Mouse (Mus musculus) MN1 (cell line): ENCODE results near the gene Tmem238.

Experiments used
- DNase-seq: peaks from one replicate; pipeline ENCODE4 v3.0.0-alpha.2; 2016; ENCODE audit warnings: low spot score

Gene Tmem238

DNA sequence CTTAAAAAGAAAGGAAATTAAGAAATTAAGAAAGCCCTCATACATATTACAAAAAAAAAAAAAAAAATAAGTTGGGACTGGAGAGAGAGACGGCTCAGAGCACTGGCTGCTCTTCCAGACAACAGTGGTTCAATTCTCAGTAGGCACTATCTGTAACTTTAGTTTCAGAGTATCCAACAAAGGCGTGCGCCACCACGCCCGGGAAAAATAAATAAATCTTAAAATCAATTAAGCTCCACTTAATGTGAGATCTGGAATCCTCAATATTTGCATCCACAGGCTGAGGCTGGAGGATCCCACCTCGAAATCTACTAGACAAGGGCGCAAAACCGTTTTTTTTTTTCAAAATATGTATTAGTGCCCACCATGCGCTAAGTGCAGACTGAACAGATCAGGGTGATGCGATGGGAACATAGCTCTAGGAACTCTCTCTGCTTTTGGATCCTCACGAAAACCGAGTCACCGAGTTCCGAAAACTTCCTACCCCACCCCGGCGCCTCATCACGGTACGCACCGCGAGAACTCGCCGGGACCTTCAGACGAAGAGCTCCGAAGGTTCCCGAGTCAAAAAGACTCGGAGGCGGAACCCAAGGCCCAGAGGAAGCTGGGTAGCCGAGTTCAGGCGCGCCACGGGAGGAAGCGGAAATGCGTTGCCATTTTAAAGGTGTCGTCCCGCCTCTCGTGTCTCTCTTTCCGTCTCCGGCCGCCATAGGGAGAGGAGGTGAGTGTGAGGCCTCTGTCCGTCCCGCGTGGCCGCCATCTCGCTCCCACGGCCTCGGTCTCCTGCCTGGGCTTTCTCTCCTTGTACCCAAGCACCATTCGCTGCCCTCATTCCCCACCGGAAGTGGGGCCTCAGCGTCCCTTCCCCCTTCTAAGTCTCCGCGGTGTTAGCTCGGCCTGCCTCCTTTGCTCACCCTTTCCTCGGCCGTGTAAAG lies 3.1 kb upstream of the Tmem238 start, which contains the start of gene Rpl28:
Rpl28 (plus strand) TSS at position 597 of the 935 bp plus-strand sequence.
- DNase-seq = peak; percentile 97

- peak; percentile 74 for DNase-seq
Measured at GRCm38 (mm10) chr7:4788499-4789435, 689 bp downstream of the Tmem238 start.

DNA sequence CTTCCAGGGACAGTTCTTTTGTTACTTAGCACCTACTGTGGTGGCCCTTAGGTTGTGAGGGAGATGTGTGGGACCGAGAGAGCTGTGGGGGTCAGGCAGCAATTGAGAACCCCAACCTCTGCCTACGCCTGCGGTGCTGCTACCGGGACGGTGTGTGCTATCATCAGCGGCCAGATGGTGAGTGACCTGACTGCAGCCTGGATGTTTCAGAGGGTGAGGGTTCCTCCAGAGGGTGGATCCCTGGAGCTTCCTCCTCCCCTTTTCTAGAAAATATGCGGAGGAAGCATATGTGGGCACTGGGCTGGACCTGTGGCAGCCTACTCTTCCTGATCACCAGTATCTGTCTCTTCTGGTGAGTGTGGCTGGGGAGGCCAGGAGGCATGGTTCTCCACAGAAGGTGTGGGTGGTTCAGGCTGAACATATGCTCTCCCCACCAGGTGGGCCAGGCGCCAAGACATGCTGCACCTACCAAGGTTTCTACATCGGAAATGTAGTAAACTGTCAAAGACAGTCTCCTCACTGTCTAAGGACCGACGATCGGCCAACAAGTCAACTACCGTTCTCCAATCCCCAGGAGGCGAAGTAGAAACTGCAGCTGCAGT lies 5.7 kb downstream of the Tmem238 start:
- DNase-seq = no peak

DNA sequence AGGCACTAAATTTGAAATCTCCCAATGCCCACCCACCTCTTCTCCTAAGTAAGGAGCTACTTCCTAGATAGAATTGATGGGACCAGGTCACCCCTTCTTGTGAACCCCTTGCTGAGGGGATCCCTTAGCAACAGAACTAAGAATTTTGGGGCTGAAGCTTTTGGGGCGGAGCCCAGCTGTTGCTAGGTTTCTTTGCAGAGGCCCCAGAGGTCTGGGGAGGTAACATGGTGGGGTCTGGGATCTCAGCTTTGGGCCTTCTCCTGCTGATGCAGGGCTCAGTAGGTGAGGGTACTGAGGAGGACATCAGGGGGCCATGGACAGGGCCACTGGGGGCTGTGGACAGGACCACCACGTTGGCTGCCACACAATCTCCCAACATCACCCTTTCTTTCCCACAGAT lies 6.7 kb downstream of the Tmem238 start, which contains the start of the genes Il11 and Tmem190:
Il11 (minus strand) TSS at position 101 of the 400 bp plus-strand sequence.
Tmem190 (plus strand) TSS at position 179 of the 400 bp plus-strand sequence.
- DNase-seq = no peak

- DNase-seq = no peak
Measured at GRCm38 (mm10) chr7:4782130-4782529, 7.3 kb downstream of the Tmem238 start.

- DNase-seq = no peak
Measured at GRCm38 (mm10) chr7:4779921-4780320, 9.5 kb downstream of the Tmem238 start.

DNA sequence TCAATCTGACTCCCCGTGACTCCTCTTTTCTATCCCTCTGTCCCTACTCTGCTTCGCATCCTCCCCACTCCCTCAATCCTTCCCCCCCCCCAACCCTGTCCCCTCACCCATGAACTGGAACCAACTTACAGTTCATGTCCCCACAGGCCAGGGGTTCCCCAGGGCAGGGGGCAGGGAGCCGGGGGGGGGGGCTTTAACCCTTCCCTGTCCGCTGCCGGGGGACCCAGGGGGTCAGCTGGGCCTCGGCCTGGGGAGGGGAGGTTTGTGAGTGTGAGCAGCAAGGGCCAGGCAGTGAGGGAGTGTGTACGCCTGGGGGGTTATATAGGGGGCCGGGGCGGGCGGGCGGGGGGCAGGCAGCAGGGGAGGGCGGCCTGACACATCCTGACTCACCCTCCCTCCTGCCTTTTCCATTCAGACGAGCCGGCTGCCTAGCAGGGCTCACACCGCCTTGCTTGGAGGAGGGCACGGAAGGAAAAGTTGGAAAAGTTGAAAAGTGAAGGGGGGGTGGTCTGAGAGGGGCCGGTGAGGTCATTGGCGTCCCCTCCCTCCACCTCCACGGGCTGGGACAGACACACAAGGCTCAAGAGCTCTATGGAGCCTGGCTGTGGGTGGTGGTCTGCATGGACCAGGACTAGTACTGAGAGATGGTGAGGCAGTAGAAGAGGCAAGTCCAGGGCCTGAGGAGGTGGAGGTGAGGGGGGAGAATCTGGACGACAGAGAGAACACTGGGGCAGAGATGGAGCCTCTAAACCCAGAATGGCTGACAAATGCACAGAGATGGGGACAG lies 11.4 kb downstream of the Tmem238 start:
- DNase-seq = no peak

DNA sequence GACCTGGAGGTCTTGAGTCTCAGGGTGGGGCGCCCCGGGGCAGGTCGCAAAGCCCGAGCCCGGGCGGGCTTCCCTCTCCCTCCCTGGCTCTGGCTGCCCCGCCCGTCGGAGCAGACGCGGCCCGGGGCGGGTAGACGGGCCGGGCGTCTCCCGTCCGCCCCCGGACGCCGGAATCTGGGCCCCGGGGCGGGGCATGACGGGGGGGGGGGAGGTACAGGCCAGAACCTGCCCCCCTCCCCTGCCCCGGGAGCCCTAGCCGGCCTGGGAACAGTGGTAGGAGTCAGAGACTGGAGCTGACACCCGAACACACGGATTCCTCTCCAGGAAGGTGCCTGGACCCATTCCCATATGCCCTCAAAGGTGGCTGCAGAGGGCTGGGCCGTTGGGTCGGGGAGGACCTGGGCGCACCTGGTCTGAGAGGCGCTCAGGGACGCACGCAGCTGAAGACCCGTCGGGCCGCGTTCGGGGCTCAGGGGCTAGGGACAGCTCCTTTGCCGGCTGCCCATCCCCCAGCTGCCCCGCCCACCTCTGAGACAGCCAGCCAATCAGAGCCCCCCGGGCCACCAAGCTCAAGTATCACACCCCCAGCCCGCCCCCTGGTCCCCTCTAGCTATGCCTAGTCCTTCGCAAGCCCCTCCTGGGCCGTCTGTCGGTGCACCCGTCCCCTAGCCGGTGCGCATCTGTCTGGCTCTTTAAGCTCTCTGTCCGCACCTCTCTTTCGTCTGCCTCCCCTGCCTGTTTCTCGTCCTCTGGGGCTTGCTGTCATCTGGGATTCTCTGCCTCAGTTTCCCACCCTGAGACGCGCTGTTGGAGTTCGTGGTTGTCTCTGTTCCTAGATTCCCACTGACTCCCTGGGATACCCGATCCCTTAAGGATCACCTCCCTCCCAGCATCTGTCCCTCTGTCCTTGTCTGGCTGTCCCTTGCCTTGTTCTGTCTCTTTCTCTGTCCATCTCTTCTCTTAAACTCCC lies 12.3 kb downstream of the Tmem238 start:
- DNase-seq = peak; percentile 38

- no peak for DNase-seq
Measured at GRCm38 (mm10) chr7:4776131-4776530, 13.3 kb downstream of the Tmem238 start.

GRCm38 (mm10) chr7:4771202-4771601 lies 18.3 kb downstream of the Tmem238 start, which contains the start of gene Fam71e2:
Gene Fam71e2, minus strand, starts transcription at chr7:4771302.
- no peak for DNase-seq

GRCm38 (mm10) chr7:4764946-4765710 lies 24.3 kb downstream of the Tmem238 start:
- DNase-seq = no peak

GRCm38 (mm10) chr7:4759670-4760069 lies 29.8 kb downstream of the Tmem238 start:
- DNase-seq = no peak

DNA sequence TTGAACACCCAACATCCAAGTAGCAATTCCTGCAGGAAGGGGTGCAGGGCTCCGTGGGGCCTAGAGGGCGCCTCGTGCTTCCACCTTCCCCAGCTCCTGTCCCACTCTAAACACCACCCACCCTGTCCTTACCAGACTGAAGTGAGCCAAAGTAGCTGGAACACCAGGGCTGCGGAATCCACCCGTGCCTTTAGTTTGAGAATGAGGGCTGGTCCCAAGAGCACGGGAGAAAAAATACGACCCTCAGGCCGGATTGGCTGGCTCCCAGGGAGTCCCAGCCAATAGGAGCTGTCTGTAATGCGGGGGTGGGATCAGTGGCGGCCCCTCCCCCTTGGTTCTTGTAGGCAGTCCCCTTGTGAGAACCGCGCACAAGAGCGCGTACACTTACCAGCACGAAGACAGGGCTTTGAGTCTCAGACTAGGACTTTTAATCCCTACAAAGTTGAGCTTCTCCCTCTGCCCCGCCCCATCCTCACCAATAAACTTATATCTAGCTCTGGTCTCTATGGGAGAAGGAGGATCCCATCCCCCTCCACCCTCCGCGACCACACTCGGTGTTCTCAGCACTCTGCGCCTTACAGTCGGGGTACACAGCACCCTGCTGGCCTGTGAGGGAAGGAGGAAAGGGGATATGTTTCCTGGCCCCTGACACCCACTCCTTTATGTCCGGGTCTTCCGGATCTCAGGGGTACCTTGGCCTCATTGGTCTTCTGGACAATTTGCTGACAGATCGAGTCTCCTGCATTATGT lies 36.5 kb downstream of the Tmem238 start, which contains the start of gene Cox6b2:
Cox6b2 (minus strand) TSS at position 274 of the 750 bp plus-strand sequence.
- DNase-seq = no peak

DNA sequence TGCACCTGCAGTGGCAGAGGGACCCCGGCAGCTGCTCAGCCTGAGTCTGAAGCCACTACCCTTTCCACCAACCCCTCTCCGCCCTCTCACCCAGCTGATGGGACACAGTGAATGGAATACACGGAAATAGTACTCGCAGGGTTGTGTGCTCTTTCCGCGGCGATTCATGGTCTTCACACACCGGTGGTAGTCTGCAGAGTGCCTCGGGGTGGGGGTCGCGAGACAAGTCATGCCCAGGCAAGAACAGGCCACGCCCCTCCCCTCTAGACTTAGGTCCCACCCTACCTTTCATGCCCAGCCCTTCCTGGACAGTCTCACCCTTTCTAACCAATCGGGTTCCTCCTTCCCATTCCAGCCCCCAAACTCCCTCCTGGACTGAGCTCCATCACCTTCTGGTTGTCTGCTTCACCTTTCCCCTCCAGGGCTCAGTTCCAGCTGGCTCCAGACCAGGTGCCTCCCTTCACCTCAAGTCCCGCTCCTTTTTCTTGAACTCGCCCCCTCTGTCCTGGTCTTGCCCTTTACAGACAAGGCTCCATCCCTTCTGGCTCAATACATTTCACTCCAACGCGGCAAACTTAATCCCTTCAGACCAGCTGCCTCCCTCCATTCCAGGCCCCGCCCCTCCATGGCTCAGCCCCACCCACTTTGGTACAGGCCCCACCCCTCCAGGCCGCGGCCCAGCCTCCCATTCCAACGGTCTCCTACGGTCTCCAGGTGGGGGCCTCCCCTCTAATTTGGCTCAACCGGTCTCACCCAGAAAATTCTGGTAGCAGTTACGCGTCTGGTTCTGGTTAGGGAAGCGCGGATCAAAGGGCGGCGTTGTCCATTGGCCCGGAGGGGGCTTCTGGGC lies 37.3 kb downstream of the Tmem238 start:
- no peak for DNase-seq

DNA sequence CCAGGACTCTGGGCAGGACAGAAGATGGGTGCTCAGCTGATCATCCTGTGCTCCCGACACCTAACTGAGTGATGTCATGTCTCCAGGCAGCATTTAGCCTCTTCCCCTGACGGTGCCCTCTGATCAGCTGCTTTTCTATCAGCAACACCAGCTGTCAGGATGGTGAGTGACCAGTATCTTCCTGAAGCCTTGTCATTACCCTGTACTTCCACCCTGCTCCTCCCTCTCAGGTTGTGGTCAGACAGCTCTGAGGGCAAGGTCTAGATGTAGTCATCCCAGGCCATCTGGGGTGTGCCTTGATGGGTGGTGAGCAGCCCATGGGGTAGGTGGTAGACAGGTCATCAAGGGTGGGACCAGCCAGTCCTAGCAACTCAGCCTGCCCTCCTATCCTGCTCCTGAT lies 40.3 kb downstream of the Tmem238 start:
- DNase-seq = no peak

DNA sequence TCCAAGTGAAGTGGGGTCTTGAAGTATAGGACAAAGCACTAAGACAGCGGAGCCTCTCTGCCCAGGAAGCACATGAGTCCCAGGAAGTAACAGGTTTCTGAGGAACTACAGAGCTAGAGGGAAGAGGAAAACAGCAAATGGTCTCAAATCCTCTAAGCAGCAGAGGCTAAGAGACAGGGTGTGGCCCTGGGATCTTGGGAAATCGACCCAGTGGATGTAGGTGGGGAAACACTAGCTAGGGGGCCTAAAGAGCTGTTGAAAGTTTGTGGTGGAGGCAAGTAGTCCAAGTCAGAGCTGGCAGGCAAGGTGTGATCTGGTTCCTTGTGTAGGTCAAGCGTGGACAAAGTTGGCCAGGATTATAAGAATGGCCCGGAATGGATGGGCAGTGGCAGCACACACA lies 41.1 kb downstream of the Tmem238 start:
- DNase-seq = no peak
